Mouse (Mus musculus) spleen, postnatal 10 days (tissue): Measurements from ENCODE around the gene Card19.

Experiments
- DNase-seq, 2 experiments: peaks; one replicate each; pipeline ENCODE4 v3.0.0; 2021 to 2022; ENCODE audit warnings: low spot score in 2 of 2

Gene Card19

DNA sequence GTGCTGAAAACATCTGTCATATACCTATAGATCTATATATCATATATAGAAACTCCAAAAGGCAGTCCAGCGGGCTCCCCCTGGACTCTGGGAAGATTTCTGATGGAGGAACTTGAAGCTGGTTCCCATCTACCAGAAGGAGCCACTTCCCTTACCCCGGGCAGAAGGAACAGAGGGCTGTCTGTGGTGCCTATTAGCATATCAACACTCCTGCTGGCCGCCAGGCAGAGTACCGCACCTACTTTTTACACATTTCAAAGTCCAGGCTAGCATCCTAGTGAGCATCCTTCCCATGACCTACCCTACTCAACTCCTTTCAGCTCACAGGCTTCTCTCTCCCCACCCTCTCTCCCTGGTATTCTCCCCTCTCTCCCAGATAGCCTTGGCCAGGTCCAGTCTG lies 9.8 kb upstream of the Card19 start:
- DNase-seq = no peak

DNA sequence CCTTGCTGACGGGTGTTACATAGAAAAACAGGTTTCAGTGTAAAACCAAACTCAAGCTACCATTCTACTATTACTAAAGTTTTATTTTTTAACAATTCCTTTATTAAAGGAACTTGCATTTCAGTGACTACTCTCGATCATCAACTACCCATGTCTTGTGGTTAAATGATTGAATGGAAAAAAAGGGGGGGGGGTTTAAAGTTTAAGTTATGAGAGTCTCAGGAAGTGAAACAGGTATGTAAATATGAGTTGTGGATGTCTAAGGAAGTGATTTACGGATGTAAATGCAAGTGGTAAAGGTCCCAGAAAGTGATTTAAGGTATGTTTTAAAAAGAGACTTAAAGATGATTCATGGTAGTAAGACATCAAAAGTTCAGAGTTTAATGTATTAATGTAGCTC lies 9.3 kb upstream of the Card19 start:
- DNase-seq = no peak

DNA sequence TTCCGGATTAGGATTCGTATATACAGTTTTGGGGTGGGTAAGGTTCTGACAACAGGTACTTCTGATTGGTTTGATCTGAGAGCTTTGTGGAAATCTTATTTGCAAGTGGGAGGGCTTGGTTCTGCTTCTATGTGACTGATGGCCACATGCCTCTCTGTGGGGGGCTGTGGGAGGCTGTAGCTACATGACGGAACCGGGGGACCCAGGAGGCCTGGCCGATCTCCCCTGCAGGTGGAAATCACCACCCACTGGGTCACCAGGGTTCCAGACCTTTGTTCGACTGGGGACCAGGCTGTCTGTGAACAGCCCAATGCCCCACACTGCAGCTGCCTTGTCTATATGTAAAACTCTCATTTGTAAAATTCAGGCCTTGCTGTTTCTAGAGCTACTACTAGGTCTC lies 8.9 kb upstream of the Card19 start:
- no peak for DNase-seq

DNA sequence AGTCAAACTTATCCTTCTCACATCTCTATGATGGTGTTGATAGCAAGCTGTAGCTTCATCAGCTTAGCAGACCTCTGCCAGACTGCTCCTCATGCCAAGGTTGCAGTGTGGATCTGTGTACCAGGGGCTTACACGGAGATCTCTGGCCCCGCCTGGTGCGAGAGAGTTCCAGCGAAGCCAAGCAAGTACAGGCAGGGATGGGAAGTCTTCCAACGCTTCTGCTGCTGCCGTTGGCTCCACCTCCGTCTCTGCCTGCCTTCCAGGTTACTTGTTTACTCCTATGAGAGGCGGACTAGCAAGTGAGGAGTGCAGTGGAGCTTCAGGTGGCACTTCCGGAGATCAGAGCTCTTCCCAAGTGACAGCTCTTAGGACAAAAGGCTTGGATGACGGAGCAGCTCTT lies 8.5 kb upstream of the Card19 start:
- DNase-seq = no peak

DNA sequence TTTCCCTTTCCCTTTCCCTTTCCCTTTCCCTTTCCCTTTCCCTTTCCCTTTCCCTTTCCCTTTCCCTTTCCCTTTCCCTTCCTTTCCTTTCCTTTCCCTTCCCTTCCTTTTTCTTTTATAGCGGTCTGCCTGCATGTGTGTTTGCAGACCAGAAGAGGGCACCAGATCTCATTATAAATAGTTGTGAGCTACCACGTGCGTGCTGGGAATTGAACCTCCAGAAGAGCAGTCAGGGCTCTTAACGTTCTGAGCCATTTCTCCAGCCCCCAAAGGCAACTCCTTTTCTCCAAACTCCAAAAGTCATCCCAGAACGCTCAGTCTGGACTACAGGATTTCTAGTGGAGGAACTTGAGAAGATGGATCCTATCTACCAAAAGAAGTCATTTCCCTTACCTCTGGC lies 5.1 kb upstream of the Card19 start:
- no peak for DNase-seq

DNA sequence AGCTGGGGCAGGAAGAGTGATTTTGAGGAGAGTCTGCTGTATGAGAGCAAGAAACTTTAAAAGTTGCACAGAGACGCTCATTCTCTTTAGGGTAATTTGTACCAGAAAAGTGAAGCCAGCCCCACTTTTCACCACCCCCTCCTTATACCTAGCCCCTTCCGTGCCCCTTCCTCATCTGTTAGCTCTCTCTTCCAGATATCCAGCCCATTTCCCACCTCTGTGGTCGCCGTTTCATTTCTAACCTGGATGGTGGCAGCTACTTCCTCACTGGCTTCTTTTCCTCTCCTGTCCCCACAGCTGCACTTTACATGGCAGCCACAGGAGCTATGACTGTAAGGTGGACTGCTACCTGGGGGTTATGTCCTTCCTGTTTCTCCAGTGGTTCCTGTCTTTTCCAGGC lies 3.5 kb upstream of the Card19 start:
- DNase-seq = no peak

DNA sequence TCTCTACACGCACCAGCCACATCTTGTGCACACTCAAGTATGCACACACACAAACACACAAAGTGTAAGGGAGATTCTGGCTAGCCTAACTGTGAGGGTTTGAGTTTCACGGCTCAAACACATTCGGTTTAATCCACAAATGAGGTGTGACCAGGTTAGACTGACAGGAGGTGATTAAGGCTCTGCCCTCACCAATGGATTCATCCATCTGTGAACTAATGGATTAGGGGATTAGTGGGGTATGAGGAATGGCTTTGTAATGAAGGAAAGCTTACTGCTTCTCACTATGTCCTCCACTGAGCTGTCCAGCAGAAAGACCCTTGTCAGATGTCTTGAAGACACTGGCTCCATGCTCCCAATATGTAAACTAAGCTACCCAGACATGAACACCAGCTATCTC lies 2.8 kb upstream of the Card19 start:
- DNase-seq = no peak

DNA sequence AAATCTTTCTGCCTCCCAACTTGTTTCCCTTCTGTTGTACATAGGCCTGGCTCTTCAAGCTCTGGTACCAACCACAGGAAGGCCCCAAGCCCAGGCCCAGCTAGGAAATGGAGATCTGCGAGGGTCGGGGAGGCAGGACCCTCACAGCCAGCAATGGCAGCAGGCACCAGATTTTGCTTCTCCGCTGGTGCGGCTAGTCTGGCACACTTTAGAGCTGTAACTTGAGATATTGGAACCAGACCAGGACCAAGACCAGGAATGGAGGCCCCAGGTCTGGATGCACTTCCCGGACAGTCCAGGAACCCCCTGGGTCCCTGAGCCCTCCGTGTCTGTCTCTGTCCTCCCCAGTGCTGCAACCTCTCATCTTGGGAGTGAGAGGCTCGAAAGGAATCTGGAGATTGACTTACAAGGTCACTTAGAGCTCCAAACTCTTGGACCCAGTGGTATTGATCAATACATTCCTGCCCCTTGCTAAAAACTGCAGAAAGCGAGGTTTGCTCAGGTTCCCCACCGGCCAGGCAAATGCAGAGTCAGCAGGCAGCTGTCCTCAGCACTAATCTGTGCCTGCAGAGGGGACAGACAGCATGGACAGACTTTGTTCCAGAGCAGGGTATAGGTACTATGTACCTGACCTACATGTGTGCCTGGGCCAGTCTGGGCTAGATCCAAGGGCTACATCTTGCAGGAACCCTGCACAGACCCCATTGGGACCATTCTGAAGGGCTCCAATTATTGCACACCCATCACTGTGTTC lies 1.1 kb upstream of the Card19 start:
- DNase-seq = no peak

DNA sequence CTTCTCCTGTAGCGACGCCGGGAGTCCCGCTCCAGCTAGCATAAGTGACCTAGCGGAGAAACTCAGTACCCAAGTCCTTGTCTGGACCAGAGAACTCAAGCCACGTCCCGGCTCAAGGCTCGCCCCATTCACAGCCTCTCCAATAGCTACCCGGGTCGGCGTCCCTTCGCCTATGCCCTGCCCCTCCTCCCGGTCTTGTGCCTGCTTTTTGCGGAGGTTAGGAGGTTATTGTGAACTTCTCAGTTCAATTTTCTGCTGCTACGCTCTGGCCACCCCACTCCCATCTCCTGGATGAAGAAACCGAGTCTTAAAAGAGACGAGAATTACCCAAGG lies 349 bp upstream of the Card19 start:
- no peak for DNase-seq

DNA sequence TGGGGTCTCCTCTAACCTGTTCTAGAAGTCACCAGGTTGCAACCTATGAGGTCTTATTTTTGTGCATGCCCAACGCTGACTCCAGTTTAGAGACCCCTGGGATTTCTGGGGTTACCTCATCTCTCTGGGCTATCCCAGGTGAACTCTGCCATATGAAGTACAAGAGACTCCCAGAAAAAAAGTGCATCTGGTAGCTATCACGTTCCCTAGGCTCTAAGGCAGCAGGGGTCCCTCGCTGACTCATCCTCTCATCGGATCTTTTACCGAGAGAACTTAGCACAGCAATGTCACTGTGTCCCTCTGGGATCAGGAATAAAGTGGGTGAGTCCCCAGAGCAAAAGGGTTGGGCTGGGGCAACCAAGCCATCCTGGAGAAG lies 721 bp downstream of the Card19 start:
- no peak for DNase-seq

DNA sequence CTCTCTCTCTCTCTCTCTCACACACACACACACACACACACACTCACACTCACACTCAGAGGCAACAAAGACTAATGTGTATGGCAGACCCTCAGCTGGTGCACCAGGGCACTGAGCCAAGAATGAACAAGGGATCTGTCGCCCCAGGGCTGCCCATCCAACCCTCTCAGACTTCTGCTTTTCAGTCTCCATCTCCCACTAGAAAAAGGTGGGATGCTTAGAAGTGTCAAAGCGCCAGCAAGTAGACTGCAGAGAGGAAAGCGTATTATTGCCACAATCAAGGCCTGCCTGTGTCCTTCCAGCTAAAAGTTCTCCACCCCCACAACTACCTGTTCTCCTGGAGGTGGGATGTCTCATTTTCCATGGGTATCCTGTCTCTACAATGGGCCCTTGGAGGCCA lies 1.4 kb downstream of the Card19 start:
- no peak for DNase-seq

DNA sequence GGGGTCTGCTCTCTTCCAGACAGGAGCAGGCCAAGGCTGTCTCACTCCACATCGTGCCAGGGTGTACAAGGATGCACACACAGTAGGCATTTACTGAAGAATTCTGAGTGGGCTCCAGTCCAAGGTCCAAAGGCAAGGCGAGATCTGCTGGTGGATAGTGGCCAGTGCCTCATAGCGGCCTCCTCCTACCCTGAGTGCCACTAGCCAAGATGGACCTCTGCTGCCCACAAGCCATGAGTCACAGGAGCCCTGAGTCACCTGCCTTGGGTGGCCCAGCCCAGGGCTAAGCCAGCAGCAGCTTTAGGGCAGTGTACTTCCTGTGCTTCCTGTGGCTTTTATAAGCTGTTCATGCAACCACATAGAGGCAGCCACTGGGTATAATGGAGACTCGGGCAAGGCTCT lies 2.3 kb downstream of the Card19 start:
- peak in 1 of 2 experiments; percentile 33 for DNase-seq

DNA sequence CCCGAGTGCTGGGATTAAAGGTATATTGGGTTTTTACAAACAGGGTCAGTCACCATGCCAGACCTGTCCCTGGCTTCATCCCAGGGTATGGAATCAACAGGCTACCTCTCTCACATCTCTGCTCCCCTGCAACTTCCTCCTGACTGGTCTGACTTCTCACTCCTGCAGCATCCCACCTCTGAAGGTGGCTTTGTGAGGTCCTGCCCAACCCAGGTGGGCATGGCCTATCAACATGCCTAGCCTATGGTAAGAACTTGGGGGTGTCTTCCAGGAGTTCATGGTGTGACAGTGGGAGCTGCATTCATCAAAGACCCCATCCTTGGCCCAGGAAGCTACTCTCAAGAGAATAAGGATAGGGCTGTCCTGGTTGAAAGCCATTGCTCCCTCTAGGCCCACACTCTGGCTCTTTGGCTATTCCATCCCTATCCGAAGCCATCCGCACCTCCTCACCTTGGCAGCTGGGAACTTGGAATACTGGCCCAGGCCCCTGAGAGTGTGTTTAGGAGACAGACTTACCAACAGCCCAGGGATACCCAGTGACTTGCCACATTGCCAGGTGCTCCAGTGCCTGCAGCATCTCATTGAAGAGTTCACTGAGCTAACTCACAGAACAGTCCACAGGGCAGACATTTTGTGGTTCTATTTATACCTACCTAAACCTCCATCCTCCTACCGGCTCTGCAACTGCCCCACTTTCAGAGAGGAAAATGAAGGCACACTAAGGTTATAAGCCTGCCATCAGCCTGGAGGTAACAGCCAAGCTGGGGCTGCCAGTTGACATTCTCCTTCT lies 2.9 kb downstream of the Card19 start:
- DNase-seq = no peak

DNA sequence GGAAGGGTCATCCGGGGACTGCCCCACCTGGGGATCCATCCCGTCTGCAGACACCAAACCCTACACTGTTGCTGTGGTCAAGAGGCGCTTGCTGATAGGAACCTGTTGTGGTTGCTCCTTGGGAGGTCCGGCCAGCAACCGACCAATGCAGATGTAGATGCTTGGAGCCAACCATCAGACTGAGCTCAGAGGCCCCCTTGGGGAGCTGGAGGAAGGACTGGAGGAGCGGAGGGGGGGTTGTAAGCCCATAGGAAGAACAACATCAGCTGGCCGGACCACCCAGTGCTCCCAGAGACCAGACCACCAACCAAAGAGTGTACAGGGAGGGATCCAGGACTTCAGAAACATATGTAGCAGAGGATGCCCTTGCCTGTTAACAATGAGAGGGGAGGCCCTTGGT lies 6.5 kb downstream of the Card19 start:
- no peak for DNase-seq

DNA sequence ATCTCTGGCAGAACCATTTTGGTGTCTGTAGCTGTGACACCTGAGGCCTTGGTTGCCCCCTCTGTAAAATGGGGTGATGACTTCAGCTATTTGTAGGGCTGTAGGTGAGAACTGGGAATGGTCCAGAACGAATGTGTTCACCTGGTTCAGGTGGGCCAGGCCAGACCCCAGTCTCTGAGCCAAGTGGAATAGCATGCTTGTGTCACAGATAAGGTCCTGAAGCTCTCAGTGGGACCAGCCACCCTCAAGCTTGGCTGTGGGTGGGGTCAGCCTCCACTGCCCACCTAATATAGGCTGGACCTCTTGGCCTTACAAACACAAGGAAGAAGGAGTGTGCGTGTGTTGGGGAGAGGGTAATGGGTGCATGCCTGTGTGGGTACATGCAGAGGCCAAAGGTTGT lies 9.5 kb downstream of the Card19 start:
- no peak for DNase-seq

DNA sequence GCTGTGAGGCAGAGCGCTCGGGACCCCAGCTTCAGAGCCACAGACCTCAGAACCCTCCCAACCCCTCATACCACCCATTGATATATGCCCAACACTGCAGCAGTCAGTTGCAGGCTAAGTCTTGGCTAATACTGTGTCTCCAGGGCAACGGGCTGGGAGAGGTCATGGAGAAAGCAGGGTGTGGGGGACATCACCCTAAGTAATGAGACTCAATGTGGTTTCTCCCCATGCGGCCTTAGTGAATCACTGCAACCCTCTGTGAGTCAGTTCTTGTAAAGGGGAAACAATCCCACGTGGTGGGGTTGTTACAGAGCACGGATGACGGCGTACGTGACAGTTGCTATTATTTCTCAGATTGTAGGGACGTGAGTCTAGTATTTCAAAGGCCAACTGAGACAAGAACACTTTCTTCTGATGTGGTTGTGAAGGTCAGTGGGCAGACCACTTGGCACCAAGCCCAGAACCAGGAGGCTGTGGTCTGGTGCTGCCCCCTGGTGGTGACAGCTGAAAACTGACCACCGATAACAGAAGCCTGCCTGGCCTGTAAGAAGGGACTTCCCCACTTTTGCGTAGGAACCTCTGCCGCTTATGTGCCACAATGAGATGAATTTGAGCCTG lies 10.3 kb downstream of the Card19 start:
- DNase-seq = peak; percentile 71 to 85

DNA sequence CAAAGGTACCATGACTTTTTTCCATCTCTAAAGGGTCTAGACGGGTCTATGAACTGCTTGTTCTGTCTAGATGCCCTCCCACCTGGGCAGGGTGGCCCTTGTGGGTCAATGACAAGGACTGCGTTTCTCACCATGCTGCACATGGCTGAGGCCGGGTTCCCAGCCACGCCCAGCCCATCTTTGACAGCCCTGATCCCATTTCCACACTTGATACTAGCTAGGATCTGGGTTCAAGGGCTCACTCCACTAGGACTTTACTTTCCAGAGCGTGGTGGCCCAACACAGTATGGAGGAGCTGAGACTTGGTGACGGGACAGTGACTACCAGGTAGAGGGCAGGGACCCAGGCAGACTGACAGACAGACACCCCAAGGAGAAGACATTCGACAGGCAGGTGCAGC lies 13.3 kb downstream of the Card19 start:
- DNase-seq = no peak

DNA sequence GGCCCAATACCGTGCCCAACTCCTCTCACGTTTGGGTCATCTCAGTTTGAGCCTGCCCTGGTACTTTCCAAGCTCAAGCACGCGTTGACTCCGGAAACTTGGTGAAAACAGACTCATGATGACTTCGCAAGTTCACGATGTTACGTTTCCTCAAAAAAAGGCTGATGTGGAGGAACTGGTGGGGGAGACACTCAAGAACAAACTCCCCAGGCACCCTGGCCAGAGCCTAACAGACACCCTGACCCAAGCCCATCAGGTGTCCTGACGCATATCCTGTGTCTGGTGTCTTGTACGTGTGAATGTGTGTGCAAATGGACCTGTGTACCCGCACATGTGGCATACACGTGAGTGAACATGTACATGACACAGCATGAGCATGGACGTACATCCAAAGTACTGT lies 15.1 kb downstream of the Card19 start:
- no peak for DNase-seq

DNA sequence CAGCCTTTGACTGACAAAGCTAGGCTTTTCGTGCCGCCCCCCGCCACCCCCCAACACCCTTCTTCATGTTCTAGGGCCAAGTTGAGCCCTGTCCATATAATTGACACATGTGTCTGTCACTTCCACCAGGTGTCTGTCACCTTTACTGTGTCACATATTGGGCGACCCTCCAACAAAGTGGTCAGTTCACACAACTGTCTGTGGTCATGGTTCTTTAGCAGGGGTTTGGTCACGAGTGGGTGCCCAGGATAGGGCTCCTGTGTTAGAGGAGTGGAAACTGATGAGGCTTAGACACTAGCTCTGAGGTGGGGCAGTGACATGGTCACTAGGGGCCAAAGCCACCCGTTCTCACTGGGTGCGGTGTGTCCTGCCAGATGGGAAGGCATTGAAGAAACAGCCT lies 15.9 kb downstream of the Card19 start:
- DNase-seq = no peak

DNA sequence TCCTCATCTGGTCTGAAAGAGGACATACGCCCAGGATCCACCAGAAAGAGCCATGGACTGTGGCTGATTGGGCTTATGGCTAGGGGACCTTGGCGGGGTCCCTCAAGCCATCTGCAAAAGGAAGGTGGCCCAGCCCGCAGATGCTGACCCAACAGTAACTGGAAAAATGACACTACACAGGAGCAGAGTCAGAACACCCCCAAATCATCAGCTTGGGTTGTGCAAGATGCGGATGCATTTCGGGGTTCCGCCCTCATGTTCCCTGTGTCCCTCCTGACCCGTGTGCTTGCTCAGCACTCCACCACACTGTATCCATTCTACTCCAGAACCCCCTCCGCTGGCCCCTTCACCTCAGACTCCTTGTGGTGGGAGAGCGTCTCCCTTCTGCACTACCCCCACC lies 17.1 kb downstream of the Card19 start:
- no peak for DNase-seq

DNA sequence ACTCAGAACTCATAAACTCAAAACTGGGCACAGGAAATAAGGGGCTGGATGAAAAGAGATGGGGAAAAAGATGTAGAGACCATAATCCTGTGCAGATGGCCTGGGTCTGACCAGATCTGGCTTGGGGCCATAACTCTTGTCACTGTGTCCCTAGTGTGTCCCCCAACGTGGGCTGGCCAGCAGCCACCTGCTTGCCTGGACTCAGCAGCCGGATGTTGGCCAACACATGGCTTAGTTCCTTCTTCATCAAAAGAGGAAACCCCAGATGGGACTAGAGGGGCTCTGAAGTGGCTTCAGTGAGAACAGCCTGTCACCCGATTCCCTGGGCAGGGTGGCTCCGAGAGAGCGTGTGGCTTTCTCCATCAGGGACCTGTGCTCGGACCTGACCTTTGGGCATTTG lies 19.1 kb downstream of the Card19 start:
- DNase-seq = peak in 1 of 2 experiments; percentile 48

DNA sequence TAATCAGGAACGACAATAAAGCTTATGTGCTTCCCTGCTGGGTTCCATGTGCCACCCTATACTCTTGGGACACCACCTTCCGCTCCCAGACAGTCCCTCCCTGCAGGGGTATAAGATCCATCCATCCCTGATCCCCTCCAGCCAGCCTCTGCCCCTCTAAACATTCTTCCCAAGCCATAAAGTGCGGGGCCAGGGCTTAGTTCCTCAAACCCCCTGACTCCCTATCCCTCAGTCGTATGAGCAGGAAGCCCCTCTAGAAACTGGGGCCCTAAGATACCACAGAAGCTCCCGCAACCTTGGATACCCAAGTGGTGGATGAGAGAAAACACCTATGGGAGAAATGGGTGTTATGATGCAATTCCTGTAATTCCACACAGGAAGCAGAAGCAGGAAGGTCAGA lies 19.6 kb downstream of the Card19 start:
- DNase-seq = no peak

DNA sequence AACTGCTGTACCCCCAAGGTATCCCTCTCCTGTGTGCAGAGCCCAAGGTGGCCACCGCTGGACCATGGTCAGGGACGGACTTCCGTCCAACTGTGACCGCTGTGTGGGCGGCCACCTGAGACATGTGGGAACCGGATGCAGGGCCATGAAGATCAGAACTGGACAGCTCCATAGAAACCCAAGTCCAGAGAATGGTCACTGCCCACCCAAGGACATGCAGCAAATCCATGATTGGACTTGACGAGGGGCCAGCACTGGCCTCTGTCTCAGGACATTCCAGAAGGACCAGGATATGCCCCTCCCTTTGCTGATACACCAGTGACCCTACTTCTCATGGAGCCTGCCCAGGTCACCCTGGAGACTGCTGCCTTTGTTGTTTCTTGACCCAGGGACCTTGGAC lies 20.2 kb downstream of the Card19 start:
- DNase-seq = no peak
